Mouse (Mus musculus) mouse trophoblast stem cell (cell line): Measurements from ENCODE around the gene Rasgef1c.

ENCODE experiments used
- in situ Hi-C, 2 experiments: fragments of 300-500 bp; cut with MseI, MboI; formaldehyde crosslinking; loops; 2 replicates in 1 of 2; 3 replicates in 1 of 2; pipeline ENCODE4 v1.15.1; 2025

Rasgef1c gene

DNA sequence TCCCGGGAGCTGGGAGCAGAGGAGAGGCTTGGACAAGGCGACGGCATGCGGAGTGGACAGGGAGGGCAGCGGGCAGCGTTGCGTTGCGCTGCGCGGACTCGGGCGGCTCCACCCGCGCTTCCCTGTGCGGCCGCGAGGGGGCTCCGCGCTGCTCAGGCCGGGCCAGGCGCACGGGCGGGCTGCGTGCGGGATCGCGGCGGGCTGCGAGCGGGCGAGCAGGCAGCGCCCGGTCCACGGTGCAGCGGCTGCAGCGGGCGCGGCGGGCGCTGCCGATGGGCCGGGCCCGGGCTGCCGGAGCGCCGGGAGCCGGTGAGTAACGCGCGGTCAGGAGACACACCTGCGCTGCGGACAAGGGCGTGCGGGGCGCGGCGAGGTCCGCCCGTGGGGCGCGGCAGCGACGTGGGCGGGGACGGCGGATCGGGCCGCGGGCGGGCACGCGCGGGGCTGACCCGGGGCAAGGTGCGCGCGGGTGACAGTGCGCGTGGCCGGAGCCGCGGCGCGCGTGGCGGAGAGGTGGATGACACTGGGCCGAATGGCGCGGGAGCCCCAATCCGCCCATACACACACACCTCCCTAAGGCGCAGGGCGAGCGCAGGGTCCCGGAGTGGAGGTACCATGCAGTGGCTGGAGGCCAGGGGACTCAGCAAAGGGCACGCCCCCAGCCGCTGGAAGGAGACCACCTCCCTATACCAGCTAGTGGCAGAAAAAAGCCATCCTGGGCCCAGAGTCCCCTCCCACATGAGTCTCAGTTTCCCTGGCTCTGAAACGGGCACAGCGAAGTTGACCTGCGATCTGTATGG lies at the start of gene Rasgef1c:
Gene Rasgef1c, plus strand, starts transcription at position 177 of the 800 bp plus-strand sequence.
- in situ Hi-C loops, result loop anchor here (5.0 kb wide), 1 partner anchor 55 kb away; no protein-coding TSS in a partner anchor

DNA sequence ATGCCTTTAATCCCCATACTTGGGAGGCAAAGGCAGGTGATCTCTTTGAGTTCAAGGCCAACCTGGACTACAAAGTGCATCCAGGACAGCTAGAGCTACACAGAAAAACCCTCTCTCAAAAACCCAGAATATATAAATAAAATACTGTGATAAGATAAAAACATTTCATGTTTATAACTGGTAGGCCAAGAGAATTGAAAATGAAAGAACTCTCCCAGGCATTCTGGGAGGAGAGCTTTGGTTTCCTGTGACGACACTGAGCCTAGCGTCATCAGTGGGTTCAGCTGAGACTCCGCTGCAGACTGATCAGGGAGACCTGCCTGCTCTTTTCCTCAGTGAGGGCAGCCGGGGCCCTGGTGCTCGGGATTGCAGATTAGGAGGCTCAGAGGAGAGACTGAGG lies 46.5 kb upstream of the Rasgef1c start:
- in situ Hi-C loops, result no loop called here

DNA sequence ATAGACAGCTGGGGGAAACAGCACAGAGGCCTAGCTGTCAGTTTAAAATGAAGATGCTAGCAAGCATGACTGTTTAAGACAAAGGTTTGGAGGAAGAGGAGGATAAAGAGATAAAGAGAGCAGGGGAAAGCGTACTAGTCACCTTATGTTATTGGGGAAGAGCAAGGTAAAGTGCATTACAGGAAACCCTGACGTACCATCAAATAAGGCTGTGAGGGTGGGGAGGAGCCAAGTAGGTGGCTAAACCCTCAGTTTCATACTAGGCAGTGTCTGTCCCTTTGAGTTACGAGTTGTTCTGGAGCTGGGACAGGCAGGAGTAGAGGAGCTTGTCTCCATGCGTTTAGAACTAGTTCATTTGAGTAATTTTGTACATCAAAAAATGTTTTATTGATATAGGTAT lies 40.5 kb upstream of the Rasgef1c start:
- in situ Hi-C loops, result no loop called here

DNA sequence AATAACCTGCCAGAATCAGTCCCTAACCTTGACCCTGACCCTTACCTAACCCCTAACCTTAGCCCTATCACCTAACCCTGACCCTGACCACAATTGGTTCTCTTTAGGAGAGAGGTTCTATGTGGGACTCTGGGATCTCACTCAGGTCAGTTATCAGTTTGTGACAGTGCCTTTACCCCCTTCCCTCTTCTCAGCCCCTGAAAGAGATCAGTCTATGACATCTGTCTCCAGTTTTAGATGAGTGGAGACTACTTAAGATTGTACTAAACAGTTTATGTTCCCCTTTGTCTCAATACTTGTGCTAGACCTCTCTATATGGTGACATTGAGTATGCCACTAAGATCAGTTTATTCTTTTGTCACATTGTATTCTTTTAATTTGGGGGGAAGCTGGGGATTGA lies 37.7 kb upstream of the Rasgef1c start:
- in situ Hi-C loops, result no loop called here

DNA sequence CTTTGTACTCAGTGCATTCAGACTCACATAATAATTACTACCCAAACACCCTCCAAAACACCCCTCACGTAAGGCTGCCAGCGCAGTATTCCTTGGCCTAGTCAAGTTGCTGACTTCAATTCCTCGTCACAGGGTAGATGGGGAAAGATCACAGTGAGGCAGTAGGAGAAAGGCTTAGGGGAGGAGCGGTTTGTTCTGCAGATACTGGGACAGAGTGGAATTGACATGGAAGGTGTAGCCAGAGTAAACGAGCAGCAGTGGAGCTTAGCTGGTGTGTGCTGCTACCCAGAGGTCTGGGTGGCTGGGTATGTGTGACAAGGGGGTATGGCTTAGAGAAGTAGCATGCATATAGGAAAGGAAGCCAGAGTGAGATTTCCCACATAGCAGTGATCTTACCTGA lies 34.3 kb upstream of the Rasgef1c start:
- in situ Hi-C loops, result no loop called here

DNA sequence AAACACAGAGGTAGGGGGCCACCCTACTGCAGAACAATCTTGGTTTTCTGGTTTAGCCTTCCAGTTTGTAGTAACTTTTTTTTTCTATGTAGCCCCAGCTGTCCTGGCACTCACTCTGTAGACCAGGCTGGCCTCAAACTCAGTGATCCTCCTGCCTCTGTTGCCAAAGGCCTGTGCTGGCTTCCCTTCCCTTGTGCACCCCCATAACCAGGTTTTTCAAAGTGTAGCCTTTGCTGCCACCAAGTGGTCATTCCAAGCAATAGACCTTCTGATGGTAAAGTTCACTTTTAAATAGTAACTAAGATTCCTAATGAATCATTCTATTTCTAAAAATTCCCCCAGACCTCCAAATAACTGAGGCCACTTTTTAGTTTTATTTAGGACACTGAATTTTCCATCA lies 31.9 kb upstream of the Rasgef1c start:
- in situ Hi-C loops, result no loop called here

DNA sequence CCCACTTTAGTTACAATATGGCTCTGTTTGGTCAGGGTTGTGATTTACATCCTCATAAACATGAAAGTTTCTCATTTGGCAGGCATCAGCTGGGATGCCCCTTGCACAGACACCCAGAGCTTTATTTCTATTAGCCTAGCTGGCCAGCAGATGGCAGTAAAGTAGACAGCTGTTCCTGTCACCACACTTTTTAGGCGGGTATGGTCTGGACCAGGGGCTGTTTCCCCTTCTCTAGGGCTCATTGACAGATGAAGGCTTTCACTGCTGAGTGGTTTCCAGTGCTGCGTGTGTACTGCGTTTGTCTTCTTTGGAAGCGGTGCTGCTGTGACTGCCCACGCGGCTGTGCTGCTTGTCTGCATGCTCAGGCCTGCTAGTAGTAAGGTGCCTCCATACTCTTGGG lies 29.7 kb upstream of the Rasgef1c start:
- in situ Hi-C loops, result no loop called here

DNA sequence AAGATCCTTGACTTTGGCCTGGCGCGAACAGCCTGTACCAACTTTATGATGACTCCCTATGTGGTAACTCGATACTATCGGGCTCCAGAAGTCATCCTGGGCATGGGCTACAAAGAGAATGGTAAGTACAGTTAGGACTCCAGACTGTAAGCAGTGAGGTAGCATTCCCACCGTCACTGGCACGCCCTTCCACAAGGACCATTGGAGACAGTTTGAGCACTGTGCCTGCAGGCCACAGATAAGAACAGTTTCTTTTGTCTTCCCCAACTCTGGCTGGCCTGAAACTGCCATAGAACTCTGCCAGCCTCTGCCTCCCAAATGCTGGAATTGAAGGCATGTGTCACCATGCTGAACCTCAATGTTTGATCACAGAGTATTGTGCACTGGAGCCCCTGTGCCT lies 28.9 kb upstream of the Rasgef1c start:
- in situ Hi-C loops, result no loop called here

DNA sequence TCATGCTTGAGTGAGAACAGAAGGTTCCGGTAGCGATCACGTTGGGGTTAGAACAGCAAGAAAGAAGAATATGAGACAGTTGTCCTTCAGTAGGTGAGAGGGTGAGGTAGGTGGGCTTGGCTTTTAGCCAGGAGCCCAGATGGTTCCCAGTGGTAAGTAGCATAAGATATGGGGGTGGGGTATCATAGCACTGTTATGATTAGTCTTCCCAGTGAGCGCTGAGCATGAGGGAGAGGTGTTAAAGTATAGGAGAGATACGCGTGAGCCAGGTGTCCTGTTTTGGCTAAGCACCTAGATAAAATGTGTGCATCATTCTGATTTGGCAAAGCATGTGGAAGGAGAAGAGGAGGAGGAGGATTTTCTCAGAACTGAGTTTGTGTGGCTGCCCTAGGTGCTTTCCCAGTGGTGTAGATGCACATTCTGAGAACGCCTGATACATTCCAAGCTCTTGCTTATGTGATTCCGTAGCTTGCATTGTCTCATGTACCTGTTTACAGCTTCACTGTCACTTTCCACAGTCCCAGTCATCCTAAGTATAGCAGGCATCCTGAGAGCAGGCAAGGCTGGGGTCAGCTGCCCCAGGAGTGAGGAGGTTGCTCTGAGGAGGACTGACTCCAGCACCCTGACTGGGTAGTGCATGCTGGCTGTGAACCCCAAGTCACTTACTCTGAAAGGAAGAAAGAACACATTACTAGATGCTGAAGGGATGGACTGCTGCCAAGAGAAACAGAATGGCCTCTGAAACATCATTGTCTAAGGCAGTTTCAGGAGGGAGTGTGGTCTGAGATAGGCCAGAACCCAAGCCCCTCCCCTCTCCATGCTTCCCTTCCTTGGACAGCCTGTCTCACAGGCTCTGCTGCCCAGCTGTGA lies 24.5 kb upstream of the Rasgef1c start:
- in situ Hi-C loops, result no loop called here

DNA sequence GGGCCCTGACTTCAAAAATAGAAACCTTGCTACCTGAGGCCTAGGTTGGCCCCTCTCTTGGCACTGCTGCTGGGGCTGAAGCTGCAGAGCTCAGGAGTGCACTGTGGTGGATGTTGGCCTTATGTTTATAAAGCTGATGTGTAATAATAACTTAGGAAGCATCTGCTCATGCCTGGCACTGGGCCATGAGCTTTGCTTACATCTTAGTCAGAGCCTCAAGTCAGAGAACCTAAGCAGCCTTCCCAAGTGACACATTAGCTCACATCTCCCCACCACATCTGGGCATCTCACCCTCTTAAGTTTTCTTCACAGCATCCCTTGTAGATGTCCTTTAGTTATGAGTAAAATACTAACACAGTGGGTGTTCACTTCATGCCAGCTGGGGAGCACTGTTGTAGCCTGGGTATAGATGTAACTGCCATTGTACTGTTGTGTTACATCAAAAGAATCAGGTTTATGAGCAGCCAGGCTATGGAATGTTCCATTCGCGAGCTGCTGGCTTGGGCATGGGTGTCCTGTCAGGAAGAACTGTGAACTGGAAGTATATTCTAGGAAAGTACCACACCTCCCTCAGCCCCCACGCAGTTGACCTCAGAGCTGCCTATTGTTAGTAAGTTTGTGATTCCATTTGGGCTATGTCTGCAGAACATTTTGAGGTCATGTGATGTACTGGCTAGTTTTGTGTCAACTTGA lies 21.5 kb upstream of the Rasgef1c start:
- in situ Hi-C loops, result no loop called here

DNA sequence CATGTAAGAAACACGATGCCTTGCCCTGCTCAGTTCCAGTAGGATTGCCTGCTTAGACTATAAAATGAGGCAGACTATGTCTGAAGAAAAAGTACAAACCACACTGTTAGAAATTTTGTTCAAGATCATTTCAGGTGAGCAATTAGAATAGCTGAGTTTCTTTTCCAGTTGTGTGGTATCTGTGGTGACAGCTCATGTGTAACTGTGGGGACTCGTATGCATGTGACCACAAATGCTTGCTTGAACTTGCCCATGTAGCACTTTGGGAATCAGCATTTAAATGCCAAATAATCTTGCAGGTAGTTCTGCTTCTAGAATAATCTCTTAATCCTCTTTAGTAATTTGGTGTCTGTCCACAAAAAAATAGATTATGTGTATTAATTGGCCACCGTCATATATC lies 18.2 kb upstream of the Rasgef1c start:
- in situ Hi-C loops, result no loop called here

DNA sequence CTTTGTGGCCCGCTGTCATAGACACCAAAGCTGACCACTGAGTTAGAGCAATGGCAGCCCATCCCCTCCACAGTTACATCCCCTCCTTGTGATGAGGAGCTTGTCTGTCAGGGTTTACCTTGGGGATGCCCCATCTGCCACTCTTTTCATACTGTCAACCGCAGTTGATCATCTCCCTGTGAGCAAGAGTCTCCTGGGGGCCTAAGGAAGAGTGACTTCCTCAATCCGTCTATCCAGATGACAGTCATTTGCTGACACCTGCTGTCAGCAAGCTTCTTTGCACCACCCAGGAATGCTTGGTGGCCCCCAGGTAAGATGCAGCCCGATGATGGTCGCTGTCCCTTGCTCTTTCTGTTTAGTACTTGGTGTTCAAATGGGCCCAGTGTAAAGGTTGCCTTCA lies 13.2 kb upstream of the Rasgef1c start:
- in situ Hi-C loops, result no loop called here

DNA sequence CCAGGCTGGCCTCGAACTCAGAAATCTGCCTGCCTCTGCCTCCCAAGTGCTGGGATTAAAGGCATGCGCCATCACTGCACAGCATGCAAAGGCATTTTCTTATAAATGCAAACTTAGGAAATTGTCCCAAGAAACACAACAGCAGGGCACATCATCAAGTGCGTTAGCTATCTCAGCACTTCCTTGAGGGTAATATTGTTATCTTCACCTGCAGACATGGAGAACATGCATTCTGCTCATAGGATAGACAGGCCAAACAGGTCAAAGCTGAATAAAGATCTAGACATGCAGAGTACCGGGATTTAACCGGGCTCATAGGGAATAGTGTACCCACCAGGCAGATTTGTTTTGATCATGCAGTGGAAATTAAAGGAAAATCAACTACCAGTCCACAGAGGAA lies 9.6 kb upstream of the Rasgef1c start:
- in situ Hi-C loops, result no loop called here

DNA sequence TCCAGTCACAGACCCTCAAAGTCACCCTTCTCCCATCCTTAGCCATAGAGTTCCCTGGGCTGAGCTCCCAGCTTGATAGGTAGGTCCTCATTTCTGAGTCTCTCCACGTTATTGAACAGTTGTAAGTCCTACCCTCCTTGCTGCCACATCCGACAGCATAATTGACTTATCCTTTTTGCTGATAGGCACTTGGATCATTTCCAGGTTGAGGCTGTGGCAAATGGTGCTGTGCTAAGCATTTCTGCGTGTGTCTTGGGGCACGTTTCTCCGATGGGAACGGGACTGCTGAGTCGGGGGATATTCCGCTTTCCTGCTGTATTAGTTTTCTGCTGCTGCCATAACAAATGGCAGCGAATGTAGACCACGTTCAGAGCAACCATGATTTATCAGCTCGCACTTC lies 7.8 kb upstream of the Rasgef1c start:
- in situ Hi-C loops, result no loop called here

DNA sequence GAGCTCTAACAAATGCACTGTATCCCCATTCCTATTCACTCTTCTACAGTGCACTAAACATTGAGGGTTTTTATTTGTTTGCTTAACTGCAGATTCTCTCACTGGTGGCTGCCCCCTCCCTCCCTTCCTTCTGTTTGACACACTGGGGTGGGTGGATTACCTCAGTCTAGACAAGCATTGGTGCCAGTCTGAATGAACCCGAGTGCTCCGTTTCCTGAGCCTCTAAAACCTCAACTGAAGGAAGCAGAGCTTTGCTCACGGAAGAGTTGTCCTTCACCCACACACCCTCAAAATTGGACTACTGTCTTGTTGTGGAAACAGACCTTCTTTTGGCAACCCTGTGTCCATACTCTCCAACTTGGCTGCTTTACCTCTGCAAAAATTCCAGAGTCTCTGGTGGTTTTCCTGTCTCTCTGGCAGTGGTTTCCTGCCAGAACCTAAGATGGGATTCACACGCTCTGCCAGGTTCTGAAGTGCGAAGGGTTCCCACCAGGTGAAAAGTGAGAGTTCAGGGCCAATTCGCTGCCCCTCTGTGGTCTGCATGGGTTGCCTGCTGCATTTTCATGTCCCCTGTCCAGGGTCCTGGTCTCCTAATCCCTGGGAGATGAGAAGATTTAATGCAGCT lies 5.6 kb upstream of the Rasgef1c start:
- in situ Hi-C loops, result no loop called here

DNA sequence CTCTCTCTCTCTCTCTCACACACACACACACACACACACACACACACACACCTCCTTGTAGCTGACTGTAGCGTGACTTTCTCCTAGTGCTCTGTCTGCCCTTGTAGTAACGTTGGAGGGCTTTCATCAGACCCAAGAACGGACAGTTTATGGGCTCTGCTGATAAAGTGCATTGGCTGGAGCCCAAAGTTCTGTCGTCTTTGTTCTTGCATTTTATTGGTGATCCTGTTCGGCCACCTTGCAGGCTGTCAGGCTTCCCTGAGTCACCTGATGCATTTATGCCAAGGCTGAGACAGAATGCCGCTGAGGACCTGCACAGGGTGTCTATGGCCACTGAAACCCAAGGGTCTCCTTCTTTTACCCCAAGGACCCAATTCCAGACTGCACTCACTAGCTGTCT lies 1.6 kb upstream of the Rasgef1c start:
- in situ Hi-C loops, result loop anchor here (5.0 kb wide), 1 partner anchor 57 kb away; no protein-coding TSS in a partner anchor

DNA sequence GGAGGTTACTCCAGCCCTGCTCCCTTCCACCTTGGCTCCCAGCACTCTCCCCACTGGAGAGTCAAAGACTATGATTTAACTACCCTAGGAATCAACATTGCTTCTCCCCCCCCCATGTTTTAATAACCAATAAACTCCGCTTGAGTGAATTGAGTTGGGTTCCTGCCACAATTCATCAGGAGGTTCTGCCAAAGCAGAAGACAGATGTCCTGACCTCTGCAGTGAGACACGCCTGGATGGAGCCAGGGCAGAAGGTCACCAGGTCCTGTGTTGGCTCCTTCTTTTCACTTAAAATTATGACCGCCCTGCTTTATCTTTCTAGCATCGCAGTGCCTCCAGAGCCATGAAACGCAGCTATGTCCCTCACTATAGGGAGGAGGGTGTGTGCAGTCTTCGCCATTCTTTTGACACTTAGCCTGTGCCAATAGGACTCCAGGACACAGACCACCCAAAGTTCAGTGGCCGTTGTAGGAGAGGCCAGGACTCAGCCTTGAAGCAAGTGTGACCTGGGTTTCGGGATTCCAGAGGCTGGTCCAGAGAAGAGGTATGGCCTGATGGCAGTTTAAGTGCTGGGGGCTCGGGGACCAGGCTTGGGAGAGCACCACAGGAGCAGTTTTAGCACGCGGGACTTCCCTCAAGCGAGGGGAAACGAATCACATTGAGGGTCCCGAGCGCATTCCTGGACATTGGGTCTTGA lies 525 bp upstream of the Rasgef1c start:
- in situ Hi-C loops, result loop anchor here (5.0 kb wide), 1 partner anchor 56 kb away; no protein-coding TSS in a partner anchor

DNA sequence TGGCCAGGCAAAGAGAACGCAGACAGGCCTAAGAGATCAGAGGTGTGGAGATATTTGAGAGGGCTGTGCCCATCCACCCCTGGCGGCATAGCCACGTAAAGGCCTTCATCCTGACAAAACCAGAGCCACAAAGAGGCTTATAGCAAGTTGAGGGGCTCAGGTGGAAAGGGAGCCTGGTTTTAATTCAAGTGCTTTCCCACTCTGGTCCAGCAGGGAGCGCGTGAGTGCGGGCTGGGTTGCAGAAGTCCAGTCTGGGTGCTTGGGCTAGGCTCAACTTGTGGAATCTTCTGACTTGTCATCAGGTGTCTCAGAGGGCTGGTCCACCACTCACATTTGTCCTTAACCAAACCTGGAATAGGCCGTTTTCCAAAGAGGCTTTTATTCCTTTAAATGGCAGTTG lies 1.7 kb downstream of the Rasgef1c start:
- in situ Hi-C loops, result loop anchor here (5.0 kb wide), 1 partner anchor 54 kb away; no protein-coding TSS in a partner anchor

DNA sequence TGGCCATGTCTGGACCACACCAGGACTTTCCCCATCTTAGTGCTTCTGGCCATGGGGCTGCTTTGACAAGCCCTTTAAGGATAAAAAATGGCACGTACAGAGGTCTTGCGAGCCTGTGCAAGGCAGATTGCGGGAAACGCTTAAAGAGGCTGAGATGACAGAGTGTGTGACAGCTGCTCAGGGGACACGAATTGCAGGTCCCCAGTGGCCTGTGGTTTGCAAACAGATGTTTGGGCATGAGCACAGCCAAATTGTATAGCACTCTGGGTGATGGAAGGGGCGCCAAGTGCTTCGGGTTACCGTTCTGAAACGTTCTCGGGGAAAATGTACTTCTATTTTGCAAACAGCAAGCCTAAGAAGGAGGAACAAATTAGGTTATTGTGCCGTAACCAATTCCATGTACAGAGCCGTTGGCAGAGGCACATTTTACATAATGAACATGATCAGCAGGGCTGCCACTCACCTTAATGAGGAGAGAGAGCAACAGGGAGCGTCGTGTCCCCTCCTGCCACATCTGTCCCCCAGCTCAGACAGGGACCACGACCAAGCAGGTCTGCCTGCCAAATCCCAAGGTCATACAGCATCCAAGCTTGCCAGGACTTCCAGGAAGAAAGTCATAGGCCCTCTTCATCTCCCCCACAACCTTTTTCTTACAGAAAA lies 17.0 kb downstream of the Rasgef1c start:
- in situ Hi-C loops, result no loop called here

DNA sequence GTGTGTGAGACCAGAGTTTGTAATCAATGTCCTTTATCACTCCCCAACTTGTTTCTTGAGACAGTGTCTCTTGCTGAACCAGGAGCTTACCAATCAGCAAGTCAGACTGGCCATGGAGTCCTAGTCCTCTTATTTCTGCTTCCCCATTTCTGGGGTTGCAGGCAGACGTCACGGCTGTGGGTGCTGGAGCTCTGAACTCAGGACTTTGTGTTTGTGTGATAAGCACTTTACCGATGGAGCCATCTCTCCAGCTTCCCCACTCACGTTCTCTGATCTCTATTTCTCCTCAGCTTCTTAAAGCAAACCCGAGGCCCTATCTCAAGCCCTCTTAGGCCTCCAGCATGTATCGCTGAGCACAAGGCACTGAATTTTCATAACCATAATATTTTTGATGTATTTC lies 17.7 kb downstream of the Rasgef1c start:
- in situ Hi-C loops, result no loop called here
